Mouse (Mus musculus): ENCODE data around the gene Zc3h7b.

DNA sequence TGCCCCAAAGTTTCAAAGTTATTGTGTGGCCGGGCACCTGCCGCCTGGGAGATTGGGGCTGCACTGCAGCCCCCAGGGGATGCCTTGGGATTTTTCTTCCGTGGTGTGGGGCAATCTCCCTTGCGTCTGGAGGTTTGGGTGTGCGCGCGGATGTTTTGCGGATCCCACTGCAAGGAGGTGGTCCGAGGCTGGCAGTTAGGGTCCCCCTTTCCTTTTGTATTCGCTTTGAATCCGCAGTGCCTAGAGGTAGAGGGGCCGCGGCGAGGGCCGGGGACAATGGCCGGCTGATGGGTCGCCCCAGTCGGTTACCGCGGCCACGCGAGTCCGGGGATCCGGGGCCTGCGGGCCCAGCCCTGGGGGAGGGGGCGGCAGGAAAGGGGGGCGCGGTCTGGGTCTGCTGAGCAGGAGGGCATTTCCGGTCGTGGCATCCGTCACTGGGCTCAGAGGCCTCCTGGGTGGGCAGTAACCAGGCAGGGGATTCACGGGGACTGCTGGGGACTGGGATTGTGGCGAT lies 801 bp downstream of the Zc3h7b start:
- TF ChIP-seq CTCF (IDR thresholded peaks at IDR 0.05; ENCODE audit: low read depth) (no peak), EP300 (IDR thresholded peaks at IDR 0.05; ENCODE audit: low read depth) (no peak)
